Mouse (Mus musculus) liver, adult 2 months (tissue): Measurements from ENCODE around the gene Cdh13. TPM values are rescaled to one million over a fixed set of nuclear protein-coding genes. Genes with fewer than 3 reads are reported as not detected.

Source experiments
- DNase-seq: peaks from one replicate; pipeline ENCODE4 v3.0.0-alpha.2; 2011; ENCODE audit warnings: low read depth, low spot score; ENCODE audit errors: extremely low read depth
- H3K27ac ChIP-seq: fragments of 200-500 bp; replicated peaks from 2 replicates; pipeline ENCODE4 v1.5.1; 2012; ENCODE audit warnings: low read depth, mild to moderate bottlenecking, control low read depth, inconsistent platforms, low read length; ENCODE audit not compliant: insufficient read depth
- H3K27me3 ChIP-seq: fragments of 200-500 bp; 2 replicates; pipeline ENCODE4 v1.6.1; 2012; ENCODE audit warnings: mild to moderate bottlenecking, moderate library complexity, low read length, inconsistent platforms; ENCODE audit not compliant: control insufficient read depth, insufficient read depth
- H3K36me3 ChIP-seq: fragments of 200-500 bp; 2 replicates; pipeline ENCODE4 v1.6.1; 2012; ENCODE audit warnings: low read length, inconsistent platforms; ENCODE audit not compliant: control insufficient read depth, insufficient read depth
- H3K4me1 ChIP-seq: fragments of 200-500 bp; 2 replicates; pipeline ENCODE4 v1.6.1; 2011; ENCODE audit warnings: low read length; ENCODE audit not compliant: control insufficient read depth, insufficient read depth
- H3K4me3 ChIP-seq: fragments of 200-500 bp; 2 replicates; pipeline ENCODE4 v1.5.1; 2011; ENCODE audit warnings: low read depth, mild to moderate bottlenecking, control low read depth, low read length, moderate library complexity; ENCODE audit not compliant: insufficient read depth
- H3K79me2 ChIP-seq: fragments of 200-500 bp; 2 replicates; pipeline ENCODE4 v1.6.1; 2012; ENCODE audit warnings: inconsistent platforms, mild to moderate bottlenecking, low read length, moderate library complexity; ENCODE audit not compliant: control insufficient read depth, insufficient read depth
- H3K9ac ChIP-seq: fragments of 200-500 bp; 2 replicates; pipeline ENCODE4 v1.6.1; 2012; ENCODE audit warnings: low read depth, mild to moderate bottlenecking, control low read depth, inconsistent platforms, low read length
- CTCF ChIP-seq: fragments of 200-500 bp; IDR thresholded peaks from 2 replicates; pipeline ENCODE4 v1.5.1; 2011; ENCODE audit warnings: low read depth, low read length, control low read depth
- POLR2A ChIP-seq: fragments of 200-500 bp; IDR thresholded peaks from 2 replicates; pipeline ENCODE4 v1.6.1; 2011; ENCODE audit warnings: low read length, control low read depth; ENCODE audit not compliant: insufficient read depth; ENCODE audit errors: extremely low read depth
- WGBS: fragments of 180-500 bp; shearing (Covaris S2); methylation state at CpG from one replicate; pipeline ENCODE4 v1.1.7; 2018; 5-methylcytosine and 5-hydroxymethylcytosine counted together
- polyA plus RNA-seq: library from polyadenylated mRNA; depleted of rRNA; stranded (reverse); fragments of >200 nt; gene quantifications from 2 replicates; pipeline ENCODE4 v1.2.3, GENCODE M21; 2012
- total RNA-seq: library from RNA; depleted of rRNA; stranded (reverse); fragments of >200 nt; gene quantifications from 2 replicates; pipeline ENCODE4 v1.2.3, GENCODE M21; 2014

Gene Cdh13
- total and polyA plus RNA-seq, 2 experiments = 1.5 to 2.1 TPM

DNA sequence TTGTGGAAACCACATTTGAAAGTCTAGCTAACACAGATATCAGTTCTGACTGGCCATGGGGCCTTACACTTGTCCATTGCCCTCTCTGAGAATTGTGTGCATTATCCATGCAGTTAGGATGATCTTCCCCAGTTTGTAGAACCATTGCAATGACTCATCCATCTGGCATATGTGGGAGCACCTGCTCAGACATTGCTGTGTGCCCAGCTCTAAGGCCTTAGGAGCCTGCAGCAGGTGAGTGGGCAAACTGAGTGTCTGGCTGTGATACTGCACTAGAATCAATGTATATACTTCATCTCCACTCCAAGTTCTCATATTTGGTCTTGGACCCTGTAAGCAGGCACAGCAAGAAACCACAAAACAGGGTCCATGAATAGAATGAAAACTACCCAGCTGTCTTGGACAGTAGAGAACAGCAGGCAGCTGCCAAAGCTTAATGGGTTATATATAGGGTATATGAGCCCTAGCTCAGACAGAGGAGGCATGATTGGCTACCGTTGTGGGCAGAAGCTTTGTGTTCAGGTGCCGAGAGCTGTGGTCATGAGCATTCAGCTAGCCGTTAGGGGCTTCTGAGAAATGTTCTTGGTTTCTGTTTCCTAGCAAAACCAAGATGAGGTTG lies 181.9 kb downstream of the Cdh13 start:
- Histone ChIP-seq H3K79me2 (no peaks in the 10 kb centered on the region), H3K9ac (no peak overlapping the region), H3K27me3 (no peaks in the 10 kb centered on the region; the same call in 1 of the 2 replicates), H3K4me3 (no peak overlapping the region), H3K27ac (no peak overlapping the region), H3K4me1 (no peaks in the 10 kb centered on the region), H3K36me3 (no peaks in the 10 kb centered on the region)
- DNase-seq = no peak
- 89% methylated on average over 3 of the region's 3 CpGs for WGBS
- TF ChIP-seq POLR2A (no peak), CTCF (no peak)

GRCm38 (mm10) chr8:118477587-118477986 lies 194.1 kb downstream of the Cdh13 start:
- H3K9ac ChIP-seq = no peak overlapping the region
- WGBS = 87% methylated on average over 9 of the region's 9 CpGs
- H3K4me1 ChIP-seq = no peaks in the 10 kb centered on the region
- DNase-seq = no peak
- no peak overlapping the region for H3K4me3 ChIP-seq
- no peaks in the 10 kb centered on the region for H3K27me3 ChIP-seq
- TF ChIP-seq POLR2A (no peak), CTCF (no peak)
- no peaks in the 10 kb centered on the region for H3K79me2 ChIP-seq
- no peak overlapping the region for H3K27ac ChIP-seq
- no peaks in the 10 kb centered on the region for H3K36me3 ChIP-seq

DNA sequence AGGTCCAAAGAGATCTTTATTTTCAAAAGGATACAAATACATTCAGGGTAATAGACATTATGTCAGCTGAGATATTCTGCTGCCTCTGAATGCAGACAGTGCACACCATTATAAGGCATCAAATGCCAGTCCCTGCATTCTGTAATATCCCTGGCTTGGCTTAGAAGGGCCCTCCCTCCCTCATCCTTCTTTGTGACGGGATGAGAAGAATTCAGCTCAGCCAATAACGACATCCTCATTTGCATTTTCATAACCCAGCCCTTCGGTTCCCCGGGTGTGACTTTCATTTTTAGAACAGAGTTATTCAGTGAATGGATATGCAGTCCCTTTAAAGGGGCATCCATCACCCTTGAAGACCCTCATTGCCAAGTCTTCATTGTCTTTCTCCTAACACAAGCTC lies 205.2 kb downstream of the Cdh13 start:
- Histone ChIP-seq H3K4me3 (no peak overlapping the region), H3K27me3 (no peaks in the 10 kb centered on the region), H3K4me1 (no peaks in the 10 kb centered on the region), H3K36me3 (no peaks in the 10 kb centered on the region), H3K27ac (no peak overlapping the region), H3K9ac (no peak overlapping the region), H3K79me2 (no peaks in the 10 kb centered on the region)
- DNase-seq = no peak
- 69% methylated on average over 4 of the region's 4 CpGs for WGBS
- TF ChIP-seq CTCF (no peak), POLR2A (no peak)

GRCm38 (mm10) chr8:118502509-118502908 lies 219.0 kb downstream of the Cdh13 start:
- no peak for DNase-seq
- Histone ChIP-seq H3K9ac (no peak overlapping the region), H3K36me3 (no peaks in the 10 kb centered on the region), H3K4me1 (no peaks in the 10 kb centered on the region), H3K4me3 (no peak overlapping the region), H3K27me3 (no peaks in the 10 kb centered on the region), H3K27ac (no peak overlapping the region), H3K79me2 (no peaks in the 10 kb centered on the region)
- WGBS = 70% methylated on average over 8 of the region's 8 CpGs
- no peak for TF ChIP-seq POLR2A
- TF ChIP-seq CTCF = no peak

DNA sequence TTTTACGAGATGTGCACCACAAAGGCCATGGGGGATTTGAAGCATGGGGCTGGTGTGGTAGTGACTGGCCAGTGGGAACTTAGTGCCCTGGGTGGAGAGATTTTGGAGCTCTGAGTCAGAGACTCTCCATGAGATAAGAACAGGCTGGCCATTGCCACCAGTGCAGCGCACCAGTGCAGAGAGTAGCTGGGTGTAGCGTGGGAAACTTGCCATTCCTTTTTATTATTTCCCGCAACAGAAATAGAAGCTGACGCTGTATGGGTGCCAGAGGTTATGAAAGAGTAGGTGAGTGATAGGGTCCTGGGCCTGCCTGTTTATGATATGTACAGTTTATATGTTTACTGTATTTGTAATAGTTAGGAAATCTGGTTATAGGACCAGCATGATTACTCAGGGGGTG lies 225.9 kb downstream of the Cdh13 start:
- no peaks in the 10 kb centered on the region for H3K36me3 ChIP-seq
- no peak for TF ChIP-seq POLR2A
- no peak for TF ChIP-seq CTCF
- no peak overlapping the region for H3K4me3 ChIP-seq
- no peaks in the 10 kb centered on the region for H3K27me3 ChIP-seq
- H3K4me1 ChIP-seq = no peaks in the 10 kb centered on the region
- DNase-seq = no peak
- H3K79me2 ChIP-seq = no peaks in the 10 kb centered on the region
- no peak overlapping the region for H3K27ac ChIP-seq
- WGBS = 90% methylated on average over 5 of the region's 5 CpGs
- H3K9ac ChIP-seq = no peak overlapping the region

DNA sequence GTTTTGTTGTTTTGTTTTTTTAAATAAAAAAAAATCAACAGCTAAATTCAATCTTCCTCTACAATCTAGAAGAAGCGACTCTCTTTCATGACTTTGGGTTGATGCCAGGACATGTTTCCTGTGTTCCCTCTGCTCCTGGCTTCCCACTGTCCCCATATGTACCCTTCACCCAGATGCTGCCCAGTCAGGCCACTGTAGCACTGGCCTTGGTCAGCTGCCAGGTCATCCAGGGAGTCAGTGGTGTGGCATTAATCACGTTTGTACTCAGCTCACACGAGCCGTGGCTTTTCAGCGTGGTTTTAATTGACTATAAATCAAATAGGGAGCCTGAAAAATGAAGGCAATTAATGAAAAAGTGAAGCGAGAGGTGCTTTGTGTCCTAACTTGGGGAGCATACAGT lies 229.7 kb downstream of the Cdh13 start:
- Histone ChIP-seq H3K27ac (no peak overlapping the region), H3K4me3 (no peak overlapping the region), H3K36me3 (no peaks in the 10 kb centered on the region), H3K27me3 (no peaks in the 10 kb centered on the region), H3K4me1 (no peaks in the 10 kb centered on the region), H3K79me2 (no peaks in the 10 kb centered on the region), H3K9ac (no peak overlapping the region)
- DNase-seq = no peak
- 61% methylated on average over 6 of the region's 6 CpGs for WGBS
- TF ChIP-seq POLR2A = no peak
- no peak for TF ChIP-seq CTCF
